Mouse (Mus musculus): ENCODE data around the gene Hunk. TPM values are rescaled to one million over a fixed set of nuclear protein-coding genes. Genes with fewer than 3 reads are reported as not detected.

Gene Hunk
- 0.56 TPM for polyA plus RNA-seq (2014; fragmentation: Illumina TruSeq; extraction: RNeasy Lipid Tissue Mini Kit (QIAGEN cat#74804); ENCODE audit: low replicate concordance)

DNA sequence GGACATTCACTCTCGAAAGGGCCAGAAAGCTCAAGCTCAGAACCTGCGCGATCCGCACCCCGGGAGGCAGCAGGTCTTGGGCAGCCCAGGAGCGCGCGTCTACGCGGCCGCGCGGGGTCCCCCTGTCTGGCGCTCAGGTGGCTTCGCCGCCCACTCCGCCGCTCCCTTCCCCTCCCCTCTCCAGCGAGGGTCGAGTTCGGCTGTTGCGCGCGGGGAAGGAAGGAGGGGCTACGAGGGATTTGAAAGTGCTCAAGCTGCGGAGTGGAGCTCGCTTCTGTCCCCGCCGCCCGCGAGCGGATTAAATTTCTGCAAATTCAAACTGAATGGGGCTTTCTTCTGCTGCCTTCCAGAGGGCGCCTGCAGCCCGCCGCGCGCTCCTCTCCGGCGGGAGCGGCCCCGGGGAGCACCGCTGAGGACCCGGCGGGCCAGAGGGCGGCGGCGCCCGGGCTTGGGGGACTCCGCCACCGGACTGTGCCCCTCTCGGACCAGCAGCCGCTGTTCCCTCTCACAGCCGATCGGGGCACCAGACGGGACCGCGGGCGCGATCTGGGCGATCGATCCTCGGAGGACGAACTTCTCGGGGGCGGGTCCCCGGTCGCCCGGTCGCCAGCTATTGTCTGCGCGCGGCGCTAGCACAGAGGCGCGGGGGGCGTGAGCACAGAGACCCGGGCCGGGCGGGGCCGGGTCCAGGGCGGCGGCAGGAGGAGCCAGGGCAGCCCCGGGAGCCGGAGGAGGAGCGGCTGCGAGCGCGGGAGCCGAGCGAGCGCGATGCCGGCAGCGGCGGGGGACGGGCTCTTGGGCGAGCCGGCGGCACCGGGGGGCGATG, at the start of gene Hunk:
Hunk (plus strand) TSS at position 326 of the 826 bp plus-strand sequence.

Other genes with a start within 250 kb of the Hunk start
- 3.7 TPM for gene Tiam1, start 242.2 kb upstream of the Hunk start, polyA plus RNA-seq (2014; fragmentation: Illumina TruSeq; extraction: RNeasy Lipid Tissue Mini Kit (QIAGEN cat#74804); ENCODE audit: low replicate concordance)
- 147 TPM for gene Sod1, start 165.3 kb upstream of the Hunk start, polyA plus RNA-seq (2014; fragmentation: Illumina TruSeq; extraction: RNeasy Lipid Tissue Mini Kit (QIAGEN cat#74804); ENCODE audit: low replicate concordance)
- 18.6 TPM for gene Scaf4, start 101.5 kb upstream of the Hunk start, polyA plus RNA-seq (2014; fragmentation: Illumina TruSeq; extraction: RNeasy Lipid Tissue Mini Kit (QIAGEN cat#74804); ENCODE audit: low replicate concordance)

All from small intestine, adult 10 weeks (tissue).